Mouse (Mus musculus) spleen, adult 2 months (tissue): Measurements from ENCODE around the gene Cdc37l1.

Experiments used
- CTCF ChIP-seq: fragments of 200-500 bp; IDR thresholded peaks from 2 replicates; pipeline ENCODE4 v1.5.1; 2011; ENCODE audit warnings: mild to moderate bottlenecking, inconsistent platforms; ENCODE audit not compliant: insufficient read depth, insufficient read length, insufficient replicate concordance; ENCODE audit errors: extremely low read depth
- POLR2A ChIP-seq: fragments of 200-500 bp; IDR thresholded peaks from 2 replicates; pipeline ENCODE4 v1.6.1; 2011; ENCODE audit warnings: low read depth, low read length, inconsistent platforms

- TF ChIP-seq POLR2A: no peak
- no peak for TF ChIP-seq CTCF
Observed at GRCm38 (mm10) chr19:28991391-28991790, 1.2 kb downstream of the Cdc37l1 start.
